Mouse (Mus musculus): ENCODE data around the gene Nmb. TPM values are rescaled to one million over a fixed set of nuclear protein-coding genes. Genes with fewer than 3 reads are reported as not detected.

The Nmb gene
- polyA plus RNA-seq, 1 experiment from 2014 or later = 5.1 TPM

DNA sequence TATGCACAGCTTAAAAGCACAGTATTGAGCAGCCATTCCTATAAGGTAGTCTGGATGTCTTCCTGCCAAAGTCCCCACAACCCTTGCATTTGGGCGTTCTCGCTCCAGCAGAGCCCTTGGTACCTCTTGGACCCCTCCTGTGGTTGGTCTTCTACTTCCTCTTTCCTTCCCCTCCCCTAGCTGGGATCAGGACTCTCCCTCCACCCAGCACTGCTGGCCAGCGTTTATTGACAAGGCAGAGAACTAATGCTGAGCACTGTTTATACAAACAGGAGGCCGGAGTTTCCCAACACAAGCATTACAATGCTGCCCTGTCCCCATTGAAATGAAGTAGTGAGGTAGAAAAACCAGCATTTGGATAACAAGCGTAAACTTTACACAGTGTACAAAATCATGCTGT, 31.8 kb downstream of the Nmb start:
- DNase-seq (ENCODE audit: low spot score) (no peak), ATAC-seq (ENCODE audit: insufficient read depth, low FRiP score, low TSS enrichment) (no peak)
- peaks cover 10% of the 10 kb centered on the region; the same call in 1 of the 2 replicates for H3K27me3 ChIP-seq (ENCODE audit: control insufficient read depth, insufficient read depth, low read length)
- H3K4me3 ChIP-seq (ENCODE audit: low read depth, low read length) = no peak overlapping the region
- peaks cover 17% of the 10 kb centered on the region for H3K36me3 ChIP-seq (ENCODE audit: control insufficient read depth, insufficient read depth, low read length)
- no peaks in the 10 kb centered on the region for H3K4me1 ChIP-seq (ENCODE audit: control insufficient read depth, insufficient read depth, low read length)
- no peaks in the 10 kb centered on the region for H3K9me3 ChIP-seq (ENCODE audit: control insufficient read depth, low read length)
- H3K9ac ChIP-seq (ENCODE audit: low read length) = no peak overlapping the region
- WGBS = 88% methylated on average over 5 of the region's 5 CpGs
- H3K27ac ChIP-seq (ENCODE audit: low read depth, low read length) = no peak overlapping the region
- H3K4me2 ChIP-seq (ENCODE audit: low read depth) = no peak overlapping the region

GRCm38 (mm10) chr7:80868686-80869085, 36.2 kb downstream of the Nmb start:
- no peak overlapping the region for H3K4me3 ChIP-seq (ENCODE audit: low read depth, low read length)
- no peaks in the 10 kb centered on the region for H3K4me1 ChIP-seq (ENCODE audit: control insufficient read depth, insufficient read depth, low read length)
- peaks cover 12% of the 10 kb centered on the region; the same call in 1 of the 2 replicates for H3K36me3 ChIP-seq (ENCODE audit: control insufficient read depth, insufficient read depth, low read length)
- H3K4me2 ChIP-seq (ENCODE audit: low read depth) = no peak overlapping the region
- H3K9me3 ChIP-seq (ENCODE audit: control insufficient read depth, low read length) = no peaks in the 10 kb centered on the region
- no peak for ATAC-seq (ENCODE audit: insufficient read depth, low FRiP score, low TSS enrichment)
- H3K27me3 ChIP-seq (ENCODE audit: control insufficient read depth, insufficient read depth, low read length) = no peaks in the 10 kb centered on the region
- no peak overlapping the region for H3K27ac ChIP-seq (ENCODE audit: low read depth, low read length)
- no peak overlapping the region for H3K9ac ChIP-seq (ENCODE audit: low read length)
- DNase-seq (ENCODE audit: low spot score) = no peak
- WGBS = 91% methylated on average over 2 of the region's 2 CpGs

DNA sequence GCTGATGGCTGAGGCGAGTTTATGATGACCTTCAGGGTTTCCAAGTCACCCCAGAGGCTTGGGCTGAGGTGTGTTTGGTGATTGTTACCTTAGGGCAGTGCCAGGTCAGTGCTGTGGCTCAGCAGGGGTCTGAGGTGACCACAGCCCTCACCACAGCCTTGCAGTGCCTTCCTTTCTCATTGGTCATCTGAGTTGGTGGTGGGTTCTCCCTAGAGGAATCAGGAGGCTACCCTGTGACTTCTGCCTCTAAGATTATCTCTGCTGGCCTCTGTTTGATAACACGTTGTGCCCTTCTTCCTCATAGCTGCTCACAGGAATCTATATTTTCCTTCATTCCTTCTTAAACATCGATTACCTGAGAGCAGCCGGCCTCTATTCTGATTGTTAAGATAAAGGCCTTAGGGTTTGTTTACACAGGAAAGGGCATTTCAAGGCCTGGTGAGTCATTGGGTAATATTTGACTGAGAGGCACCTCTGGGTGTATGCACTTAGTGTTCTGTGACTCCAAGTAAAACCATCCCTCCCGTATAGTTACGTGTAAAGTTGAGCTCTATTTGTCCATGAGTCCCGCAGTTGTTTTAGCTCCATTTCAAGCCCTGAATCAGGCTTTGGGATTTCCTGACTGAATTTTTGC, 38.2 kb downstream of the Nmb start:
- Histone ChIP-seq H3K27me3 (ENCODE audit: control insufficient read depth, insufficient read depth, low read length) (no peaks in the 10 kb centered on the region), H3K9me3 (ENCODE audit: control insufficient read depth, low read length) (no peaks in the 10 kb centered on the region), H3K9ac (ENCODE audit: low read length) (no peak overlapping the region), H3K36me3 (ENCODE audit: control insufficient read depth, insufficient read depth, low read length) (peaks cover 5% of the 10 kb centered on the region; the same call in 1 of the 2 replicates), H3K4me1 (ENCODE audit: control insufficient read depth, insufficient read depth, low read length) (no peaks in the 10 kb centered on the region), H3K4me2 (ENCODE audit: low read depth) (no peak overlapping the region), H3K27ac (ENCODE audit: low read depth, low read length) (no peak overlapping the region), H3K4me3 (ENCODE audit: low read depth, low read length) (no peak overlapping the region)
- DNase-seq (ENCODE audit: low spot score) (no peak), ATAC-seq (ENCODE audit: insufficient read depth, low FRiP score, low TSS enrichment) (no peak)
- WGBS = 91% methylated on average over 7 of the region's 7 CpGs

DNA sequence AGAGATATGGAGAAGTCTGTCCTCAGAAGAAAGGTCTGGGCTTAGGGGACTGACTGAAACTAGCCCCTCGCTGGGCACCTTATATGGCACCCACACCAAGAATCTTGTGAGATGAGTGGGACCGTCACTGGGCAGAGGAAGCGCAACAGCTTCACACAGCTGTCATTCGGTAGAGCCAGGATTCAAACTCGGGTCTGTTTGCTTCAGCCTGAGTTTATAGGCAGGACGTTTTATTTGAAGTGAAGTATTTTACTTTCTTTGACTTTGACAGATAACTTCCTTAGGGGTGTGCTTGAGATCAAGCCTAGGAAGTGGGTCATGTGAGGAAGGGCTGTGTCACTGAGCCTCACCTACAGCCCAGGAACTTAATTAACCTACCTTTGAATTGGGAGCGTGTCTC, 39.4 kb downstream of the Nmb start:
- Histone ChIP-seq H3K4me2 (ENCODE audit: low read depth) (no peak overlapping the region), H3K9me3 (ENCODE audit: control insufficient read depth, low read length) (no peaks in the 10 kb centered on the region), H3K9ac (ENCODE audit: low read length) (no peak overlapping the region), H3K27me3 (ENCODE audit: control insufficient read depth, insufficient read depth, low read length) (no peaks in the 10 kb centered on the region), H3K4me3 (ENCODE audit: low read depth, low read length) (no peak overlapping the region), H3K4me1 (ENCODE audit: control insufficient read depth, insufficient read depth, low read length) (no peaks in the 10 kb centered on the region), H3K36me3 (ENCODE audit: control insufficient read depth, insufficient read depth, low read length) (peaks cover 5% of the 10 kb centered on the region; the same call in 1 of the 2 replicates), H3K27ac (ENCODE audit: low read depth, low read length) (no peak overlapping the region)
- DNase-seq (ENCODE audit: low spot score) (no peak), ATAC-seq (ENCODE audit: insufficient read depth, low FRiP score, low TSS enrichment) (no peak)
- WGBS = 96% methylated on average over 7 of the region's 7 CpGs

GRCm38 (mm10) chr7:80864831-80865230, 40.0 kb downstream of the Nmb start:
- no peaks in the 10 kb centered on the region for H3K9me3 ChIP-seq (ENCODE audit: control insufficient read depth, low read length)
- H3K36me3 ChIP-seq (ENCODE audit: control insufficient read depth, insufficient read depth, low read length) = peaks cover 5% of the 10 kb centered on the region; the same call in 1 of the 2 replicates
- H3K27me3 ChIP-seq (ENCODE audit: control insufficient read depth, insufficient read depth, low read length) = no peaks in the 10 kb centered on the region
- DNase-seq (ENCODE audit: low spot score) = no peak
- no peak overlapping the region for H3K9ac ChIP-seq (ENCODE audit: low read length)
- ATAC-seq (ENCODE audit: insufficient read depth, low FRiP score, low TSS enrichment) = no peak
- 88% methylated on average over 8 of the region's 8 CpGs for WGBS
- H3K4me3 ChIP-seq (ENCODE audit: low read depth, low read length) = no peak overlapping the region
- H3K27ac ChIP-seq (ENCODE audit: low read depth, low read length) = no peak overlapping the region
- H3K4me2 ChIP-seq (ENCODE audit: low read depth) = no peak overlapping the region
- no peaks in the 10 kb centered on the region for H3K4me1 ChIP-seq (ENCODE audit: control insufficient read depth, insufficient read depth, low read length)

DNA sequence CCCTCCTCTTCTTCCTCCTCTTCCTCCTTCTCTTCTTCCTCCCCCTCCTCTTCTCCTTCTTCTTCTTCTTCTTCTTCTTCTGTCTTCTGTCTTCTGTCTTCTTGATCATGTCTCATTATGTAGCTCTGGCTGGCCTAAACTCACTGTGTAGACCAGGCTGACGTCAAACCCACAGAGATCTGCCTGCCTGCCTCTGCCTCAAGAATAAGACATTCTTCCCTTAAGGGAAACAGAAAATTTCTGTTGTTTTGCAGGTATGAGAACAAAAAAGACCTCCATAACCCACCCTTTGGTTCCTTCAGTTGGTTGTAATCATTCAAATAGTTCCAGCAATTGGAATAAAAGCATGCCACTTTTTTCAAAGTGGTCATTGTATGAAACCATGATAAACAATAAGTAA, 40.7 kb downstream of the Nmb start:
- no peak for ATAC-seq (ENCODE audit: insufficient read depth, low FRiP score, low TSS enrichment)
- 78% methylated on average over 1 of the region's 1 CpGs for whole genome bisulfite sequencing
- H3K9me3 ChIP-seq (ENCODE audit: control insufficient read depth, low read length) = no peaks in the 10 kb centered on the region
- no peak for DNase-seq (ENCODE audit: low spot score)
- no peaks in the 10 kb centered on the region for H3K4me1 ChIP-seq (ENCODE audit: control insufficient read depth, insufficient read depth, low read length)
- no peak overlapping the region for H3K27ac ChIP-seq (ENCODE audit: low read depth, low read length)
- no peak overlapping the region for H3K9ac ChIP-seq (ENCODE audit: low read length)
- no peak overlapping the region for H3K4me2 ChIP-seq (ENCODE audit: low read depth)
- H3K27me3 ChIP-seq (ENCODE audit: control insufficient read depth, insufficient read depth, low read length) = no peaks in the 10 kb centered on the region
- H3K4me3 ChIP-seq (ENCODE audit: low read depth, low read length) = no peak overlapping the region
- H3K36me3 ChIP-seq (ENCODE audit: control insufficient read depth, insufficient read depth, low read length) = peaks cover 5% of the 10 kb centered on the region; the same call in 1 of the 2 replicates

DNA sequence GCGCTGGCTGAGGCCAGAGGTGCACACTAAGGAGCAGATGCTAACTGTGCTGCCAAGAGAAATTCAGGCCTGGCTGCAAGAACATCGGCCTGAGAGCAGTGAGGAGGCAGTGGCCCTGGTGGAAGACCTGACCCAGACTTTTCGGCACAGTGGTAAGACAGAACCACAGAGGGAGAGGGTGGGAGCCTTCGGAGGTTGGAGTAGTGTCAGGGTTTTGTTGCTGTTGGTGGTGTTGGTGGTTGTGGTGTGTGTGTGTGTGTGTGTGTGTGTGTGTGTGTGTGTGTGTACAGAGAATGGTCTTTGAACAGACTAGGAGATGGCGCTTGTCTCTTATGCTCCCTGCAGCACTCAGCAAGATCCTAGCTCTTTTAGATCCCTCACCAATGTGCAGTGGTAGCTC, 41.4 kb downstream of the Nmb start:
- H3K4me3 ChIP-seq (ENCODE audit: low read depth, low read length) = no peak overlapping the region
- no peak overlapping the region for H3K9ac ChIP-seq (ENCODE audit: low read length)
- no peak overlapping the region for H3K4me2 ChIP-seq (ENCODE audit: low read depth)
- H3K9me3 ChIP-seq (ENCODE audit: control insufficient read depth, low read length) = no peaks in the 10 kb centered on the region
- no peaks in the 10 kb centered on the region for H3K27me3 ChIP-seq (ENCODE audit: control insufficient read depth, insufficient read depth, low read length)
- DNase-seq (ENCODE audit: low spot score) = no peak
- WGBS = 83% methylated on average over 5 of the region's 5 CpGs
- H3K4me1 ChIP-seq (ENCODE audit: control insufficient read depth, insufficient read depth, low read length) = no peaks in the 10 kb centered on the region
- H3K36me3 ChIP-seq (ENCODE audit: control insufficient read depth, insufficient read depth, low read length) = peaks cover 5% of the 10 kb centered on the region; the same call in 1 of the 2 replicates
- no peak overlapping the region for H3K27ac ChIP-seq (ENCODE audit: low read depth, low read length)
- ATAC-seq (ENCODE audit: insufficient read depth, low FRiP score, low TSS enrichment) = no peak

DNA sequence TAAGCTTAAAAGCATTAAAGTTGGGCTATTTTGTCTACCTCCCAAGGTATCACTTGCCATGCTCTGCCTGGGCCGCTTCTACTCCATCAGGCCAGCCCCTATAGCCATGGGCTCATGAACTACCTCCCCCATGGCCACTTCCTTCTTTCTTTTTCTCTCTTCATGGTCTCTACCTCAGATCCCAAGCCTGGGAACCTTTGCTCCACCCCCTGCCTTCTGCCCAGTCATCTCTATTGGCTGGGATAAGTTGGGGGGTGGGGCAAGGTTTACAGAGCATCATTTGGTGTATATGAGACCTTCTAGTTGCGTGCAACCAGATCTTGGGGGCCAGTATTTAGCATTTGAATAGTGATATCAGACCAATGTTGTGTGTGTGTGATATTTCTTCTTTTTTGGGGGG, 42.4 kb downstream of the Nmb start:
- no peak for ATAC-seq (ENCODE audit: insufficient read depth, low FRiP score, low TSS enrichment)
- DNase-seq (ENCODE audit: low spot score) = no peak
- Histone ChIP-seq H3K27me3 (ENCODE audit: control insufficient read depth, insufficient read depth, low read length) (no peaks in the 10 kb centered on the region), H3K9me3 (ENCODE audit: control insufficient read depth, low read length) (no peaks in the 10 kb centered on the region), H3K36me3 (ENCODE audit: control insufficient read depth, insufficient read depth, low read length) (peaks cover under 1% of the 10 kb centered on the region; the same call in 1 of the 2 replicates), H3K4me1 (ENCODE audit: control insufficient read depth, insufficient read depth, low read length) (no peaks in the 10 kb centered on the region), H3K4me2 (ENCODE audit: low read depth) (peak overlapping the region; percentile 11; the same call in 1 of the 2 replicates), H3K4me3 (ENCODE audit: low read depth, low read length) (no peak overlapping the region), H3K27ac (ENCODE audit: low read depth, low read length) (no peak overlapping the region), H3K9ac (ENCODE audit: low read length) (no peak overlapping the region)
- WGBS = 85% methylated on average over 2 of the region's 2 CpGs

GRCm38 (mm10) chr7:80860729-80861274, 44.1 kb downstream of the Nmb start, which contains the start of gene Zscan2:
TSS of gene Zscan2 (plus strand) at chr7:80860920.
- peak within 1 kb of the TSS; percentile 93 for H3K27ac ChIP-seq (ENCODE audit: low read depth, low read length)
- peak; percentile 92 for DNase-seq (ENCODE audit: low spot score)
- H3K36me3 ChIP-seq (ENCODE audit: control insufficient read depth, insufficient read depth, low read length) = no peaks in the 10 kb centered on the region
- peak within 1 kb of the TSS; percentile 97 for H3K9ac ChIP-seq (ENCODE audit: low read length)
- H3K4me1 ChIP-seq (ENCODE audit: control insufficient read depth, insufficient read depth, low read length) = no peaks in the 10 kb centered on the region
- no peaks in the 10 kb centered on the region for H3K27me3 ChIP-seq (ENCODE audit: control insufficient read depth, insufficient read depth, low read length)
- H3K4me3 ChIP-seq (ENCODE audit: low read depth, low read length) = peak within 1 kb of the TSS; percentile 78
- no peaks in the 10 kb centered on the region for H3K9me3 ChIP-seq (ENCODE audit: control insufficient read depth, low read length)
- peak within 1 kb of the TSS; percentile 94 for H3K4me2 ChIP-seq (ENCODE audit: low read depth)
- ATAC-seq (ENCODE audit: insufficient read depth, low FRiP score, low TSS enrichment) = peak; percentile 98
- under 1% methylated on average over 40 of the region's 40 CpGs for WGBS
